Mouse (Mus musculus): Measurements from ENCODE around the gene Mars2.

Mars2 gene

GRCm38 (mm10) chr1:55223026-55223425 is 14.0 kb upstream of the Mars2 start:
- no peak for DNase-seq (ENCODE audit: low spot score)

GRCm38 (mm10) chr1:55224111-55224510 is 12.9 kb upstream of the Mars2 start:
- DNase-seq (ENCODE audit: low spot score) = no peak

GRCm38 (mm10) chr1:55225398-55225797 is 11.6 kb upstream of the Mars2 start:
- no peak for DNase-seq (ENCODE audit: low spot score)

- no peak for DNase-seq (ENCODE audit: low spot score)
These were observed 10.7 kb upstream of the Mars2 start, which contains the start of gene Rftn2 for GRCm38 (mm10) chr1:55226011-55226857. Gene Rftn2, minus strand, starts transcription at chr1:55226782.

DNA sequence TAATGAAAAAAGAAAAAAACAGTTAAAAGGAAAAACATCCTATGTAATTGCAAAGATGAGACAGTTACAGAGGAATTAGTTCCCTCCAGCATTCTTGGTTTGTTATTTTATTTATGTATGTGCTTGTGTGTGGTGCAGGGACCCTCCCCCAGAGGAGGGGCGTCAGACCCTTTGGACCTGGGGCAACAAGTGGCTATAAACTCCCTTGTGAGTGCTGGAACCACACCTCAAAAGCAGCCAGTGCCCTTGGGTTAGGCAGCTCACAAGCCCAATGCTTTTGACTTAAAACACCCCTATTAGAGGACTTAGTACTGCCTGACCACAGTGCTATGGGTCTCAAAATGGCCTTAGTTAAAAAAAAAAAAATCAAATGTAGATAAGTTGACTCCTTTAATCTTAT is 9.6 kb upstream of the Mars2 start:
- DNase-seq (ENCODE audit: low spot score) = no peak

DNA sequence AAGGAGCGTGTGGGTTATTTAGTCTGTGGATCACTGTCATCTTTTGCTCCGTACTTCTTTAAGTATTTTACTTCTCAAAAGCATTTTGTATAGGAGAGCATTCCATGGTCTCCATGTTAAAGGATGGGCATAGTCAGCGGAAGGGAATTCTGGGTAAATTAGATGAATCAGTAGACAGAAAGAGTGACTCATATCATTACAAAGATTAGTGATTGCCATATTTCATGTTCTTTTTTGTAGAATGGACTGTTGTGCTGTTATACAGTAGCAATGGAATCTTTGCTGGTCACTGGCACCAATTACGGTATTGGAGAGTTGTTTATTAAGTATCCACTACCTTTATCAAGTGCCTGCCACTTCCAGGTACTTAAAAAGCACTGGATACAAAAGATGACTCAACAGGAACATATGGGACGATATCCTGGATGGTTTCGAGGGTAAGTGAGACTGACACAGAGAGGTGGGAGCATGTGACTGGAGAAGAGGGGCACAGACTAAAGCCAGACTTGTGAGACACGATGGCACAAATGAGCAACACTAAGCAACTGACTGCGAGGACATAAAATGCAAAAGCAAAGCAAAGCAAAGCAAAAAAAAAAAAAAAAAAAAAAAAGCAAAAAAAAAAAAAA is 8.6 kb upstream of the Mars2 start:
- no peak for DNase-seq (ENCODE audit: low spot score)

GRCm38 (mm10) chr1:55234910-55235520 is 2.0 kb upstream of the Mars2 start:
- DNase-seq (ENCODE audit: low spot score) = no peak

- DNase-seq (ENCODE audit: low spot score) = no peak
These were observed 490 bp upstream of the Mars2 start for GRCm38 (mm10) chr1:55236487-55236886.

- no peak for DNase-seq (ENCODE audit: low spot score)
These were observed 725 bp downstream of the Mars2 start for GRCm38 (mm10) chr1:55237643-55238161.

DNA sequence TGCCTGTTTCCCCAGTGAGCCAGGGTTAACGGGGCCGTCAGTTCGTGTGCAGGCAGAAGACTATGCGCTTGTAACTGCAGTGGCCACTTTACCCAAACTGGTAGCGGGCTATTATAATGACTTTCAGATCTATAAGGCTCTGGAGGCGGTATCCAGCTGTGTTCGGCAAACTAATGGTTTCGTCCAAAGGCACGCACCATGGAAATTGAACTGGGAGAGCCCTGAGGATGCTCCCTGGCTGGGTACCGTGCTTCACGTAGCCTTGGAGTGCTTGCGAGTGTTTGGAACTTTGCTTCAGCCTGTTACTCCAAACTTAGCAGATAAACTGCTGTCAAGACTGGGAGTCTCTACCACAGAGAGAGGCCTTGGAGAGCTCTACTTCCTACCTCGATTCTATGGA is 1.5 kb downstream of the Mars2 start:
- DNase-seq (ENCODE audit: low spot score) = no peak

GRCm38 (mm10) chr1:55239237-55239636 is 2.3 kb downstream of the Mars2 start:
- DNase-seq (ENCODE audit: low spot score) = no peak

- no peak for DNase-seq (ENCODE audit: low spot score)
These were observed 9.4 kb downstream of the Mars2 start for GRCm38 (mm10) chr1:55246374-55246773.

DNA sequence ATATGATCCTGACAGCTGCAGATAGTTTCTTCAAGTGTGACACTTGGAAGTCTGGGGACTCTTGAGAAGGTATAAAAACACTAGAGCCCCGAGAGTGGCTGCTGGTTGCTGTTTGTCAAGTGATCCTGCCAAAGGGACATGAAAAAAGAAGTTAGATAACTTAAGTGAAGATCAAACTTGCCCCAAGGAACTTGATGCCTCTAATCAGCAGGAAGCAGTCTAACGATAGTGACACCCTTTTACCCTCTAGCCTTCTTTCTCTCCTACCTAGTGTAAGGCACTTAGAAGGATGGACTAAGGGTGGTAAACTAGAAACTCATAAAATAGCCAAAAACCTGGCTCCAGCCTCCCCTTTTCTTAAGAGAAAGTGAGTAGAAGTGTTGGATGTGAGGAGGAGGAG is 27.4 kb downstream of the Mars2 start:
- DNase-seq (ENCODE audit: low spot score) = no peak

- DNase-seq (ENCODE audit: low spot score) = no peak
These were observed 28.5 kb downstream of the Mars2 start for GRCm38 (mm10) chr1:55265447-55265846.

DNA sequence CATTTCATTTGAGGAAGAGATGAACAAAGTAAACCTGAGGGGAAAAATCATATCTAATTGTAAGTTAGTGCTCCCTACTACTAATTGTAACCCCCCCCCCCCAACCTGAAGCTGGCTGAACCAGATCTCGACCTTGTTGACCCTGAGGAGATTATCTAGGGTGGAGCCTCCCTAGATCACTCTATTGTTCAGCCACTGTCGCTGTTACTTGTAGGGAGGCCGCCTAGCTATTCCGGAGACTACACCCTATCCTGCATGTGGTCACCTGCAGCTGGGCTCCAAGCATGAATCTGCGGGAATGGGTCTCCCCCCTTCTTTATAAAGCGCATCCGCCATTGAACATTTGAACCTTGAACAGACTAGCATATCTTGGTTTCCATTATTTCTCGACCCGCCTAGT is 42.1 kb downstream of the Mars2 start:
- DNase-seq (ENCODE audit: low spot score) = no peak
